Mouse (Mus musculus): ENCODE data around the gene Zfp9. TPM values are rescaled to one million over a fixed set of nuclear protein-coding genes. Genes with fewer than 3 reads are reported as not detected.
A peak's percentile ranks its signal among the peaks of the same experiment; 100 is the strongest.

Gene Zfp9
- 9.1 and 10.3 TPM in 2 replicates for polyA plus RNA-seq (2016; fragmentation: Nextera tagmentation; extraction: Ambion mirVana)

DNA sequence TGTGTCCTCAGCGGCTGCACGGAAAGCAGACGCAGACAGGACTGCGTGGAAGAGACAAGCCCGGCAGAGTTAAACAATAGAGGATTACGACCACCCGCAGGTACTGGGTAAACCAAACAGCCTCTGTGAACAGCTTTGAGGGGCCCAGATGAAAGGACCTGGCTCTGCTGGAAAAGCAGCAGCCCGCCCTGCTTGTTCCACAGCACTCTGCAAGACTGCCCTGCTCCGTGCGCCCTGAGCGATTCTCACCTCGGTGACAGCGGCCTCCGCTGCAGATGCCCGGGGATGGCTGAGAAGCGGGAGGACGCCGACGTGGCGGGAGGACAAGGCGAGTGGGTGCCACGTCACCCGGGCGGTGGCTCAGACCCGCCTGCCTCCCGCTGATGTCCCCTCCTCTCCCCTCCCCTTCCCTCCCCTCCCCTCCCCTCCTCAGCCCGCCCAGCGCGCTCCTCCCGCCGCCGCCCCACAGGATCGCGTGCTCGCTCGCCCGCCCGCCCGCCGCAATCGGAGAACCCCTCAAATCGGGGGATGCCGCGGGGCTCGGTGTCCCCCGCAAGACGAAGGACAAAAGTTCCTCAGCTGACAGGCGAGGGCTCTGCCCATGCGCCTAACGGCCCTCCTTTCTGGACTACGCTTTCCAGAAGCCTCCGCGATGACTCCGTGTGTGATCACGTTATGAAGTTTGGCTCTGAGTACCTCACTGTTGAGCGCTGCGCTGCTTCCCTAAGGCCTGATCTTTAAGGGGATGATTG is at the start of gene Zfp9:
Gene Zfp9, minus strand, starts transcription at position 364 of the 752 bp plus-strand sequence.
- Histone ChIP-seq H3K4me3 (peak within 1 kb of the TSS; percentile 61), H3K9me3 (replicated peaks) (no peaks in the 10 kb centered on the region), H3K27me3 (replicated peaks) (no peaks in the 10 kb centered on the region), H3K4me2 (peak within 1 kb of the TSS; percentile 72), H3K9ac (peak within 1 kb of the TSS; percentile 78), H3K27ac (ENCODE audit: poor library complexity, severe bottlenecking) (peak within 1 kb of the TSS; percentile 74), H3K36me3 (peaks cover 14% of the 10 kb centered on the region), H3K4me1 (replicated peaks) (peaks cover 16% of the 10 kb centered on the region)
- peak; percentile 92 for ATAC-seq (ENCODE audit: insufficient number of reproducible peaks, low FRiP score)
- WGBS, result 1% methylated on average over 40 of the region's 57 CpGs

DNA sequence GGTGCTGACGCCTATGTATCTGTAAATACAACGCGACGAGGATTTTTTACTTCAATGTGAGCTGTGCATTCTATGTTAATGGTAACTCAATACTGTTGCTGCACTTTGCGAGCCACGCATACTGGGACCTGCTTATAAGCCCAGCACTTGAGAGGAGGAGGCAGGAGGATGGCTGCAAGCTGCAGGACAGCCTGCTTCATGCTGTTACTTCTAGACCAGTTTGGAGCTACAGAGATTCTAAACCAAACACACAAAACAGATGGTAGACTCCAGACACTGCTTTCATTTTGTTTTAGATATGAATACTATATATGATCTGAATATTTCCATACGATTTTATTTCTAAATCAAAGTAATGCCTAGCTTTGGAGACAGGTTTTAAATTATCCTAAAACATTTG is 41.5 kb upstream of the Zfp9 start:
- 87% methylated on average over 7 of the region's 7 CpGs for WGBS
- ATAC-seq (ENCODE audit: insufficient number of reproducible peaks, low FRiP score), result no peak
- no peaks in the 10 kb centered on the region for H3K4me1 ChIP-seq (replicated peaks)
- H3K27me3 ChIP-seq (replicated peaks), result no peaks in the 10 kb centered on the region
- H3K27ac ChIP-seq (ENCODE audit: poor library complexity, severe bottlenecking), result no peak overlapping the region
- H3K4me3 ChIP-seq, result no peak overlapping the region
- H3K4me2 ChIP-seq, result no peak overlapping the region
- H3K36me3 ChIP-seq, result peaks cover 66% of the 10 kb centered on the region
- H3K9ac ChIP-seq, result no peak overlapping the region
- no peaks in the 10 kb centered on the region for H3K9me3 ChIP-seq (replicated peaks)

- no peaks in the 10 kb centered on the region for H3K4me1 ChIP-seq (replicated peaks)
- H3K4me3 ChIP-seq, result no peak overlapping the region
- H3K27me3 ChIP-seq (replicated peaks), result no peaks in the 10 kb centered on the region
- no peak for ATAC-seq (ENCODE audit: insufficient number of reproducible peaks, low FRiP score)
- peaks cover 65% of the 10 kb centered on the region for H3K36me3 ChIP-seq
- no peak overlapping the region for H3K4me2 ChIP-seq
- WGBS, result 87% methylated on average over 12 of the region's 12 CpGs
- 0 out of 2 replicates have a peak, but pooled peaks cover 4% of the 10 kb centered on the region for H3K9me3 ChIP-seq (replicated peaks)
- H3K27ac ChIP-seq (ENCODE audit: poor library complexity, severe bottlenecking), result no peak overlapping the region
- H3K9ac ChIP-seq, result no peak overlapping the region
Measured at GRCm38 (mm10) chr6:118513335-118514012, 34.4 kb upstream of the Zfp9 start.

GRCm38 (mm10) chr6:118499010-118499409 is 19.9 kb upstream of the Zfp9 start:
- H3K27ac ChIP-seq (ENCODE audit: poor library complexity, severe bottlenecking), result no peak overlapping the region
- no peaks in the 10 kb centered on the region for H3K9me3 ChIP-seq (replicated peaks)
- ATAC-seq (ENCODE audit: insufficient number of reproducible peaks, low FRiP score), result no peak
- H3K9ac ChIP-seq, result no peak overlapping the region
- peaks cover 20% of the 10 kb centered on the region for H3K36me3 ChIP-seq
- no peaks in the 10 kb centered on the region for H3K27me3 ChIP-seq (replicated peaks)
- no peaks in the 10 kb centered on the region for H3K4me1 ChIP-seq (replicated peaks)
- H3K4me3 ChIP-seq, result no peak overlapping the region
- WGBS, result 86% methylated on average over 7 of the region's 7 CpGs
- H3K4me2 ChIP-seq, result no peak overlapping the region

GRCm38 (mm10) chr6:118482125-118482524 is 3.0 kb upstream of the Zfp9 start:
- H3K27me3 ChIP-seq (replicated peaks), result no peaks in the 10 kb centered on the region
- no peak overlapping the region for H3K9ac ChIP-seq
- H3K4me3 ChIP-seq, result no peak overlapping the region
- H3K9me3 ChIP-seq (replicated peaks), result no peaks in the 10 kb centered on the region
- H3K36me3 ChIP-seq, result 0 out of 2 replicates have a peak, but pooled peaks cover 1% of the 10 kb centered on the region
- no peak overlapping the region for H3K27ac ChIP-seq (ENCODE audit: poor library complexity, severe bottlenecking)
- WGBS, result 76% methylated on average over 1 of the region's 1 CpGs
- H3K4me1 ChIP-seq (replicated peaks), result peaks cover 10% of the 10 kb centered on the region
- no peak for ATAC-seq (ENCODE audit: insufficient number of reproducible peaks, low FRiP score)
- no peak overlapping the region for H3K4me2 ChIP-seq

DNA sequence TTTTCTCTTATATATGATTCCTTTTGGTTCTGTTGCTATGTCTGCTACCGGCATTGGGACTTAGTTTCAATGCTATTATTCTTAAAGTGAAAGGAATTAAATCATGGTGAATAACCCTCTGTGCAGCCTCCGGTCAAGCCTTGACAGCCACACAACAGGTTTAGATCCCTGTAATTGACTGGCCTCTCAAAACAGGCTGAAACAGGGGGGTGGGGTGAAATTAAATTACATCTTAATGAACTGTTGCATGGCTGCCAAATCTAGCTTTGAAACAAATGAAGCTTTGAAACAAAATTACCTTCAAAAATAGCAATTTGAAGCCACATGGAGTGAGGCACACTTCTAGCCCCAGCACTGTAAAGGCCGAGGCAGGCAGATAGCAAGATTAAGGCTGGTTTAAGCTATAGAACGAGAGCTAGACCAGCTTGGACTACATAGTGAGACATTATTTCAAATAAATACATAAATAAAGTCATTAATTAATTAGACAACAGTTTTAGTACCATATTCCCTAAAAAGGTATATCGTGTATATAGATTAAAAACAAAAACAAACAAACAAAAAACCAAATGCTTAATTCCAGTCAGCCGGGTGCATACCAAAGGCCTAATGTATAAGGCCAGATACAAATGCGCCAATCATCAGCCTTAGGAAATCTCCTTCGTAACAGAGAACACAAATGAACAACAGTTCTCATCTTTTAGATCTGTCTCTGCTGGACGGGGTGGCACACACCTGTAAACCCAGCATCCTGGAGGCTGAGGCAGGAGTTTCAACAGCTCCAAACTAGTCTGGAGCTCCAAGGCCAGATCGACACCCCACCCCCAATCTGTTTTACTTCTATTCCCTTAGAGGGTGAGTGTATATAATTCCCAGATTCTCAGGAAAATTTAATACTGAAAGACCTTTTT is 990 bp downstream of the Zfp9 start:
- Histone ChIP-seq H3K36me3 (peaks cover 16% of the 10 kb centered on the region), H3K4me1 (replicated peaks) (peaks cover 16% of the 10 kb centered on the region), H3K9ac (peak overlapping the region; percentile 78), H3K27me3 (replicated peaks) (no peaks in the 10 kb centered on the region), H3K9me3 (replicated peaks) (no peaks in the 10 kb centered on the region), H3K4me2 (peak overlapping the region; percentile 72), H3K27ac (ENCODE audit: poor library complexity, severe bottlenecking) (no peak overlapping the region), H3K4me3 (peak overlapping the region; percentile 61)
- ATAC-seq (ENCODE audit: insufficient number of reproducible peaks, low FRiP score), result no peak
- WGBS, result 41% methylated on average over 10 of the region's 10 CpGs

DNA sequence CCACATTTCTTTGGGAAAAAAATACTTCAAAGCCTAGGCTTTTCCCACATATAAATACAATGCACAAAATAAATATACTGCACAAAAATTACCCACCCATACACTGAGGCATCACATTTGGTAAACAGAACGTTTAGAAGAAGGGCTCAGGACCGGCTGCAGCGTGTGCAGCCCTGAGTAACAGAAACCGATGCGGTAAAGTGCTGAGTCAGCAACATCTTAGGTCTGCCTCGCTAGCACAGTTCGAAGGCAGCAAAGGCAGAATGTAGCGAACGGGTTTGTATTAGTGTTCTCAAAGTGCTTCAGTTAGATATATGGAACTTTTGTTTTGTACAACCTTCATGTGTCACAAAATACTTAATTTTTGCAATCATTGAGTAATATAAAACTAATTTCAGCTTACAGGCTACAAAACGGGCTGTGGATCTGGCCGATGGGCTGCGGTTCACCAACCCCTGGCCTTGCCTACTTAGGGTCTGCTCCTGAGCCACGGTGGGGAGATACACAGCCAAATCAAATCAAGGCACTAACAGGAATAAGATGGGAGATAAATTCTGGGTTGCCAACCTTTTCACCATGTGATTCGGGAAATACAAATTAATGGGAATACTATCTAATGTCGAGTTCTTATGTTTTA is 16.9 kb downstream of the Zfp9 start:
- no peak overlapping the region for H3K9ac ChIP-seq
- H3K9me3 ChIP-seq (replicated peaks), result no peaks in the 10 kb centered on the region
- no peak for ATAC-seq (ENCODE audit: insufficient number of reproducible peaks, low FRiP score)
- H3K27ac ChIP-seq (ENCODE audit: poor library complexity, severe bottlenecking), result no peak overlapping the region
- H3K4me1 ChIP-seq (replicated peaks), result no peaks in the 10 kb centered on the region
- no peak overlapping the region for H3K4me3 ChIP-seq
- 80% methylated on average over 15 of the region's 15 CpGs for WGBS
- H3K36me3 ChIP-seq, result peaks cover 47% of the 10 kb centered on the region
- no peaks in the 10 kb centered on the region for H3K27me3 ChIP-seq (replicated peaks)
- no peak overlapping the region for H3K4me2 ChIP-seq

- Histone ChIP-seq H3K9me3 (replicated peaks) (no peaks in the 10 kb centered on the region), H3K4me3 (no peak overlapping the region), H3K4me1 (replicated peaks) (peaks cover 10% of the 10 kb centered on the region), H3K9ac (no peak overlapping the region), H3K36me3 (peaks cover 13% of the 10 kb centered on the region), H3K27ac (ENCODE audit: poor library complexity, severe bottlenecking) (no peak overlapping the region), H3K27me3 (replicated peaks) (no peaks in the 10 kb centered on the region), H3K4me2 (no peak overlapping the region)
- no peak for ATAC-seq (ENCODE audit: insufficient number of reproducible peaks, low FRiP score)
- 85% methylated on average over 1 of the region's 1 CpGs for WGBS
Measured at GRCm38 (mm10) chr6:118457726-118458125, 21.4 kb downstream of the Zfp9 start.

DNA sequence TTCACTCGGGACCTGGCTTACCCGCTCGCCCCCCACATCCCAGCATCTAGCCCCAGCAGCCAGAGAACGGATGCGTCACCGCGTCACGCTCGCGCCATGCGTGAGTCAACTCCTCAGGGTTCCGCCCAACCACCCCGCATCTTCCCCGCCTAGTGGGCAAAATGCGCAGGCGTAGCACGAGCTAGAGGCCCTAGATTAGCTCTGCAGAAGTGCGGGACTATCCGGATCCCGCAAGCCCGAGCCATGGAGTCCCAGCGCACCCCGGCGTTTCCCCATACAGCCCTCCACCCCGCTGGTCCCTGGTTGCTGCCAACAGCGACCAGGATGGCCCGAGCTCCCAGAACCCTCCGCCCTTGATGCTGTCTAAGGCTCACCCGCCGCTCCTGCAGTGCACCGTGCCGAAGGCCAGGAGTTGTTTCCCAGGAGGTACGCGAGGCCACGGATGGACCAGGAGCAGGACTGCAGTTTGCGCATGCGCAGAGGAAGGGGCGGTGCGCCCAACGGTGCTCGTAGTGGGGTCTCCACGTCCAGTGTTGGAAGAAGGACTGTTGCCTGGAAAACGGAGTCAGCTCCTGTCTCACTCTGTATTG is 24.0 kb downstream of the Zfp9 start, which contains the start of gene Zfp248:
Gene Zfp248, minus strand, starts transcription at position 487 of the 590 bp plus-strand sequence.
- Histone ChIP-seq H3K27ac (ENCODE audit: poor library complexity, severe bottlenecking) (peak within 1 kb of the TSS; percentile 90), H3K4me1 (replicated peaks) (peaks cover 10% of the 10 kb centered on the region)

GRCm38 (mm10) chr6:118454452-118454851 is 24.7 kb downstream of the Zfp9 start:
- no peak for ATAC-seq (ENCODE audit: insufficient number of reproducible peaks, low FRiP score)
- peaks cover 12% of the 10 kb centered on the region for H3K36me3 ChIP-seq
- H3K9ac ChIP-seq, result peak overlapping the region; percentile 90
- peak overlapping the region; percentile 84 for H3K4me3 ChIP-seq
- 43% methylated on average over 8 of the region's 8 CpGs for WGBS
- no peaks in the 10 kb centered on the region for H3K9me3 ChIP-seq (replicated peaks)
- no peaks in the 10 kb centered on the region for H3K27me3 ChIP-seq (replicated peaks)
- peak overlapping the region; percentile 83 for H3K4me2 ChIP-seq
- peaks cover 10% of the 10 kb centered on the region for H3K4me1 ChIP-seq (replicated peaks)
- H3K27ac ChIP-seq (ENCODE audit: poor library complexity, severe bottlenecking), result no peak overlapping the region

More for the DNA sequence above, 24.0 kb downstream of the Zfp9 start, which contains the start of gene Zfp248:
- peak; percentile 93 for ATAC-seq (ENCODE audit: insufficient number of reproducible peaks, low FRiP score)
- Histone ChIP-seq H3K27me3 (replicated peaks) (no peaks in the 10 kb centered on the region), H3K4me2 (peak within 1 kb of the TSS; percentile 83), H3K9ac (peak within 1 kb of the TSS; percentile 90), H3K9me3 (replicated peaks) (no peaks in the 10 kb centered on the region), H3K4me3 (peak within 1 kb of the TSS; percentile 84), H3K36me3 (peaks cover 12% of the 10 kb centered on the region)
- under 1% methylated on average over 43 of the region's 43 CpGs for WGBS

All from heart, embryonic 12.5 days (tissue).